Mouse (Mus musculus): Measurements from ENCODE around the gene Gm20532.

Gm20532 gene

DNA sequence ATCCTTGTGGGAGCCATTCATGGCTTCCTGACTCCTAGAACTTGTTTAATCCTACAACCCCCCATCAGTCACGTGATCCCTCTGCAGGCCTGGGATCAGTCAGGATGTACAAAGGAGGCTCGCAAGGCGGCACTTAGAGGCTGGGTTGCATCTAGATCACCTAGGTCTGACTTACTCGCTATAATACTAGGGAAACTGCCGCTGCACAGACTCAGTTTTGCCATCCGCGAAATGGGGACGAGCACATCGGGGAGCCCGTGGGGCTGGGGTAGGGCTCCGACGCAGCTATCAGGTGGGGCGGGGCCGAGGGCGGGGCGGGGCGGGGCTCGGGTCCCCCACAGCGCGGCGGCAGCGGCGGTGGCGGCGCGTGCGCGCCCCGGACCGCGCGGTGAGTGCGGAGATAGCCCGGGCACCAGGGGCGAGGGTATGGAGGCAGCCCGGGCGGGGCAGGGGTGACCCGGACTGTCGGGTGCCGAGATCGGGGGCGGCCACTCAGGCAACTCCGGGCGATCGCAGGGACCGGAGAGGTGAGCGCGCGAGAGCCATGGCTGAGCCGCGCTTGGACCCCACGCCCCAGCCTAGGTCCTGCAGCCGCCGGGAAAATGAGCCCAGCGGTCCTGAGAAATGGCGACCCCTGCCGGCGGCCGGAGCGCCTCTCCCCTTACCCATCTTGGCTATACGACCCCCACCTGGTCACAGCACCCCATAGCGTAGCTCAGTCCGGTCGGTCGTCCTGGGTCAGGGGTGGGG is at the start of gene Gm20532:
TSS of gene Gm20532 (plus strand) at position 346 of the 750 bp plus-strand sequence.
- DNase-seq (ENCODE audit: low spot score in 2 of 2), result peak in 1 of 2 experiments; percentile 42

DNA sequence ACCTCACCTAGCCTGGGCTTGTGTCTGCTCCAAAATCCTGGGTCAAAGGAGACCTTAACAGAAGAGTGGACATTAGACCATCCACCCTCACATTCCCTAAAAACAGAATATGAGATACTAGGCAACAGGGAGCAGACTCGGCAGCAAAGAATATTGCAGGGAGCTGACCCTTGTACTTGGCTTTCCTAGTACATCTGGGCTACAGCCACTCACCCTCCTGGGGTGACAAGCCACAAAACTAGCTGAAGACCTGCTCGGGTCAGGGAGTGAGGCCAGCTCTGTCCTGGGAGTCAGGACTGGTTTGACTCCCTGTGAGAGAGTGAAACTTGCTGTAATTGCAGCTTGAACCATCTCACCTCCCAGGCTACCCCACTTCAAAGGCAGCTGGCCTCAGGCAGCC is 46.9 kb upstream of the Gm20532 start:
- no peak for DNase-seq (ENCODE audit: low spot score in 2 of 2)

DNA sequence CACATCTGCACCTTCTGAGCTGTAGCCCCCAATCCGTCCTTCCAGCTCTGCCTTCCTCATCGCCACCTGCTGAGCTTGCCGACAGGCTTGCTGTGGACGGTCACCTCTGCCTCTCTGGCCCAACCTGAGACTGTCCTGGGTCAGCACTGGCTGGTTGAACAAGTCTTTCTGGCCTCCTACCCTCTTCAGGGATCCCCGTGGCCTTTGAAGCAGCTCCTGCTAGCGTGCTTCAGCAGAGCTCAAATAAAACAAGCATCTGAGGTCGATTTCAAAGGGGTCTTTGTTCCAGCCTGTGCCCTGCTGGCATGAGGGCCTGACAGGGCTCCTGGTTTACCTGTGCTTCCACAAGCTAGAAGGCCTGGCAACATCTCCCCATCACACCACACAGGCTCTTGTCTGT is 45.7 kb upstream of the Gm20532 start:
- no peak for DNase-seq (ENCODE audit: low spot score in 2 of 2)

DNA sequence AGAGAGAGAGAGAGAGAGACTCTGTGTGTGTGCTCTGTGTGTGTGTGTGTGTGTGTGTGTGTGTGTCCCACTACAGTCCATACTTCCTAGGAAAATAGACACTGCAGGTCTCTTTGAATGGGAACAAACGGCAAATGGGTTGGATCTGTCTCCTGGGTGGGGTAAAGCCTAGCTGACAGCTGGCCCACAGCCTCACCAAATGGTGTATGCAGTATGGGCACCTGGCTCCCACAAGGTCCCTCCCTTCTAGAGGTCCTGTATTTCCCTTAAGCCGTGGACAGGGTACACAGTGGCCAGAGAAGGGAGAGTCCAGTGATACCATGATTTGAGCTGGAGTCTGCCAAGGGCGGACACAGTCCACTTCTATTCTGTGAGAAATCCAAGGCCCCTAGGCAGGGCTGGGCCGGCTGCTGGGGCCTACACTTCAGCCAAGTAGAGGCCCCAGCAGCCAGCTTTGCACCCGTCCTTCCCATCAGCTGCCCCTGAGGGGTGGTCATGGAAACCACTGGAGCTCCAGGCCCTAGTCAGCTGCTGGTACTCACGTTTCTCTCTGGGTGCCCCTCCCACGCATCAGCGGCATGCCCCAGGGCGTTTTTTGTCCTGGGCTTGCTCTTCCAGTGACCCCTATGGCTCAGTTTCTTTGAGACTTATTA is 45.1 kb upstream of the Gm20532 start:
- DNase-seq (ENCODE audit: low spot score in 2 of 2), result no peak

DNA sequence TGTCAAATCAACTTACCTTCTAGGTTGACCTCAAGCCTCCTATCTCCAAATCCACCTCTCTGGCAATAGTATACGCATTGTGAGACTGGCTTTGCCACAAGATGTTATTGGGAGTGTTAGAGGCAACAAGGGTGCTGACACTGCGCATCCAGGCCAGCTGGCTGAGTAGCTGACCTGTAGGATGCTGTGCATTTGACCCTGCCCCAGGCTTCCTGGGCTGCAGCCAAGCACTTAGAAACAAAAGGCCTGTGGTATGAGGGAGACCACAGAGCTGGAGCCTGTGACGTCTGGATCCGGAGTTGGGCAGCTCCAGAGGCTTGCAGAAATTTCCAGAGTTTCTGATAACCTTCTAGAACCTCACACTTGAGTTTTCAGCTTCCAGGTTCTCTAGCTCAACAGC is 43.3 kb upstream of the Gm20532 start:
- no peak for DNase-seq (ENCODE audit: low spot score in 2 of 2)

DNA sequence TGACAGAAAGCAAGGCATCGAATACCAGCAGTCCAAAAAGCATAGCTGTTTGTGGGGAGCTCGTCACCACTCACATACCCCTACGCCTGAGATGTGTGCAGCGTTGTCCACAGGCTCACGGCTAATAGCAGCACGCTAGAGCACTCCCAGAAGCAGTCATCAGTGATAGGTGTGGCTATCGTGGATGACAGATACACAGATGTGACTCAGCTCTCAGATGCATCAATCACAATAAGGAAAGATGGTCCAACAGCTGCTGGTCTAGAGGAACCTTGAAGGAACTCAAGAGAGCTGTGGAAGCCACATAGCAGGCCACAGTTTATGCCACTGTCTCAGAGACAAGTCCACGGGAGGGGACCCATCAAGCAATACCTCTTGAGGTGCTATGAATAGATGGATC is 42.7 kb upstream of the Gm20532 start:
- no peak for DNase-seq (ENCODE audit: low spot score in 2 of 2)

DNA sequence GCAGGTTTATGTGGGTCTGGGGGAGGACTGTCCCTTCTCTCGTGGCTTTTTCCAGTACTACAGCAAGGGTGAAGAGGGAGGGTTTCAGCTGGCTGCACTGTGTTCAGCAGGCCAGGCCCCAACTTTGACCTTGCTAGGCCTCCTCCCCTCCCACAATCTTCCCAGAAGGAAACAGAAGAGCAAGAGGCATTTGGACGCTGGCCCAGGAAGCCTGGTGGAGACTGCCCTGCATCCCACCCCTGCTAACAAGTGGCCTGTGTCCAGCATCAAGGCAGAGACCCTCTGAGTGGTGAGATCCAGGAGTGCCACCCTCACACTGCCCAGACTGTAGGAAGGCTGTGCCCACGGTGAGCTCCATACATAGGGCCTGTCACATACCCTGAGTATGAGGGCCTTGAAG is 42.2 kb upstream of the Gm20532 start:
- peak in 1 of 2 experiments; percentile 24 for DNase-seq (ENCODE audit: low spot score in 2 of 2)

DNA sequence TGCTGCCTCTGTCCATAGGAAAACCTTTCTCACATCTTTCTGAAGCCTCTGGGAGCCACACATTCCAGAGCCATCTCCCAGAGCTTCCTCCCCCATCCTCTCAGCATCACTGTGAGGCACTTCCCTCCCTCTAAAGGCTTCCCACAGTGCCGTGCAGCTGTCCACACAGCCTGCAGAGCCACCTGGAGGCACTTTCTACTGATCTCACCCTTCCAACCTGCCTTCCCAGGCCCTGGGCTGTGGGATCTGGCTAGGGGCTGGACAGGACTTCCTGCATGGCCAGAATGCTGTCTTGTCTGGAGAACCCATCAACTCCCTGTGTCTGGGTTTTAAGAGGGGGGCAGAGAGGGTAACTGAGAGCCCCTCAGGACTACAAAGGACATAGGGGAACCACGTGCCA is 39.0 kb upstream of the Gm20532 start:
- no peak for DNase-seq (ENCODE audit: low spot score in 2 of 2)

DNA sequence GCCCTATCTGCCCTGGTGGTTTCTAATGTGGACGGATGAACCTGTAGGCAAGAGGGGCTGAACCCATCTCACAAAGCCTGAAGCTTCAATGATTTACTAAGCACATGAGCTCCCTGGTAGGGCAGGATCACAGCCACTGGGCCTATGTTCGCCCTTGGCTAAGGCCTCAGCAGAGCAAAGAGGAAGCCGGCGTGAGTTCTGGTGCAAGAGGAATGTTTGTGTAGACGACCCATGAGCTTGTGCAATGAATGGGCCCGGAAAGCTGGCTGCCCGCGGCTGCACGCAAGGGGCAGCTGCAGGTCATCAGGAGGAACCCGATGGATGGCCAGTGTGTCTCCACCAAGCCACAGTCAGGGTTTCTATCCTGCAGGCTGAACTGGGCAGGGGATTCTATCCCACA is 36.6 kb upstream of the Gm20532 start:
- peak in 1 of 2 experiments; percentile 35 for DNase-seq (ENCODE audit: low spot score in 2 of 2)

DNA sequence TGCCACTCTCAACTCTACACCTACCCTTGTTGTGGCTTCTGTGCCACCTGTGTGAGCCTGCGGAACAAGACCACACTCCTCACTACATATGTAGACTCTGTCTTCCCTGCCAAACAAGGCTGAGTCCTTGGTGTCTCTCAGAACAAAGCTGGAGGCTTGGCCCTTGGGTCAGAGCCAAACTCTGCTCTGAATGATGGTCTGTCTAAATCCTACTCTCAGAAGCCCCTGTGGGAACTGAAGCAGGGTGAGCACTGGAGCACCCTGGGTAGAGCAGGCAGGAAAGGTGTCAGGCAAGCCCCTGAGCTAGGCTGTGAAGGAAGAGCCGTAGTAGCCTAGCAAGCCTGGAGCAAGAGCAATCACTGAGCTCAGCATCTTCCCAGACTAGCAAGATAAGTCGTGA is 36.2 kb upstream of the Gm20532 start:
- DNase-seq (ENCODE audit: low spot score in 2 of 2), result no peak

DNA sequence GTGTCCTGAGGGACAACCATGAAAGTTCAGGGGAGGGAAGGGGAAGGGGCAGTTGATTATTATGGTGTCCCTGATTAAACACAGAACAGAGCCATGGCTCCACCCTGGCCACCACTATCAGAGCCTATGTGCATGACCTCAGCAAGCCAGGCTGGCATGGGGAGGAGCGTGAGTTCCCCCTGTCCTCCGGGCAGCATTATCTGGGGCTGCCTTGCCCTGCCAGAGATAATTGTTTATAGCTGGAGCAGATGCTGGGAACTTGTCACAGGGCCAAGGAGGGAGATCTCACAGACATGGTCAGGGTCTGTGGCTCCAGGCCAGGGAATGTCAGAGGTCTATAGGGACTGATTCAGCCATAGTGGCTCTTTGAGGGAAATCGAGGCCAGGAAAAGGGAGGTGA is 35.7 kb upstream of the Gm20532 start:
- no peak for DNase-seq (ENCODE audit: low spot score in 2 of 2)

DNA sequence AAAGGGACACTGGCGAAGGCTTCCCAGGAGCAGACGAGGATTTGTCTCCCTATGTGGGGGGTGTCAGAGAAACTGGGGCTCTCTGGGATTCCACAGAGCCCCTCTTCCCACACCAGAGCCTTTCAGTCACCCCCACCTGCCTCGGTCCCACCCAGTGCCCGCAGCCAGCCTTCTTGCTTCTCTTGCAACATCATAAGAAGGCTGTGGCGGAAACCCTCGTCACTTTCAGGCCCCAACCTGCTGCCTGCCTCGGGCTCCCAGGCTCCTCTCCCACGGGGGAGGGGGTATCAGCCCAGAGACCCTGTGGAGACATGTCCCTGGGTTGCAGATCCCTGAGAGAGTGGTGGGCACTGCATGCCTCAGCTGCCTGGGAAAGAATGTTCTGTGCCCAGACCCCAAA is 35.0 kb upstream of the Gm20532 start:
- DNase-seq (ENCODE audit: low spot score in 2 of 2), result no peak

DNA sequence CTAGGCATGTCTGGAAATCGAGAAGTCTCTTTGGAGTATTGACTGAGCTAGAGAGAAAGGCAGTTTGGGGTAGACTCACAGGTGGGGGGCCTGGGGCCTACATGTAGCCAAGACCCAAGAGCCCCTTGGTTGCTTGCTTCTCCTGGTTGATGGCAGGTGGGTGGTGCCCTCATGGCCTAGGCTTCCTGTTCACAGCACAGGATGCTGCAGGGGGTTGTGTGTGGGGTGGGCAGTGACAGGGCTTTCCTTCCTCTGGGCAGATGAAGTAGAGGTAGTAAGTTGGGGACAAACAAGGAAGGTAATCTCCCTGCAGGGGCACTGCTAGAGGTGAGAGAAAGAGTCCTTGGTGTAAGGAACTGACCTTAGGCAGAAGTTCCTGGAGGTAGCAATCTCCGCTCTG is 34.4 kb upstream of the Gm20532 start:
- DNase-seq (ENCODE audit: low spot score in 2 of 2), result peak in 1 of 2 experiments; percentile 32

DNA sequence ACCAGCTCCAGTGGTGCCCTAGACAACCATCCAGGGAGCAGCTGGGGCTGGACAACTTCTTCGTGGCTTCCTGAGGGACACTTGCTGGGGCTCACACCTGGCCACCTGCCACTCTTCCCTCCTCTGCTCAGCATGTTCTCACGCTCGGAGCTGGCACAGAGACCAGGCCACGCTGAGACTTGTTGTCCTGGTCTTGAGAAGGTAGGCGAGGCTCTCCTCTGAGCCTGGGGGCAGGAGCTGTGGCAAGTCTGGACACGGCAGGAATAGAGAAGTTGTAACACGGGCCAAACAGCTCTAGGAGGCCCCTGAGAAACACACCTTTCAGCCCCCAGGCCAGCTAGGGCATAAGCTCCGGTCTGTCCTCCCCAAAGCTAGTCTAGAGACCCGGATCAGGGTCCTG is 32.5 kb upstream of the Gm20532 start:
- no peak for DNase-seq (ENCODE audit: low spot score in 2 of 2)

DNA sequence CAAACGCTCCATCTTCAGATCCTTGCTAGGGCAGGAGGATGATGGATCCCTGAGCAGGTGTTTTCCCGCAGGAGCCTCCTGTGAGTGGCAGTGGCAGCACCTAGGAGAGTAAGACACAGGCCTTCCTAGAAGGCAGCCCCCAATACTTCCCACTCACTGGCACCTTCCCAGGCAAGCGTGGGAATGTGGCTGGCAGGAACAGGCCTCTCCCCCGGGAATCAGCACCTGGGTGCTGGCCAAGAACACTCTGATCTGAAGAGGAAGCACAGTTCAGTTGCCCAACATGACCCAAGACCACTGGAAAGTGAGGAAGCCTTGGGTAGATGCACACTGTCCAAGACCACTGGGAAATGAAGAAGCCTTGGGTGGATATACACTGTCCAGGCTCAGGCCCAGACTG is 31.4 kb upstream of the Gm20532 start:
- no peak for DNase-seq (ENCODE audit: low spot score in 2 of 2)

DNA sequence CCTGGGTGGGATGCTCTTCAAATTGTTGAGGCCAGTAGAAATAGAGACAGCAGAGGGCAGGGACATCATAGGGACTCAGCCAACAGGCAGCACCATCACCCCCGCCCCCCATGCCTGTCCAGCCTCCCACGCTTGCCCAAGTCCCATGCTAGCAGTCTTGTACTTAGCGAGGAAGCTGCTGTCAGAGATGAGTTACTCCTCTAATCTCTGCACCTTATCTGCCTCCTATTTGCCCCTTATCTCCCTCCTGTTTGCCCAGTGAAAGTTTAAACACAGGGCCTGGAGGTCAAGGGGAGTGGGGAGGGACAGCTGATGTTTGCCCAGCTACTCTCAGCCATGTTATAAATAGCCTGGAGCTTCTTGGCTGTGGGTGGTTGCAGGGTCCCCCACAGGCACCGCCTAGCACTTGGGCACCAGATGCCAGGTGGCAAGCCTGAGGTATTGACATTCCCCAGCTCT is 29.9 kb upstream of the Gm20532 start:
- DNase-seq (ENCODE audit: low spot score in 2 of 2), result no peak

DNA sequence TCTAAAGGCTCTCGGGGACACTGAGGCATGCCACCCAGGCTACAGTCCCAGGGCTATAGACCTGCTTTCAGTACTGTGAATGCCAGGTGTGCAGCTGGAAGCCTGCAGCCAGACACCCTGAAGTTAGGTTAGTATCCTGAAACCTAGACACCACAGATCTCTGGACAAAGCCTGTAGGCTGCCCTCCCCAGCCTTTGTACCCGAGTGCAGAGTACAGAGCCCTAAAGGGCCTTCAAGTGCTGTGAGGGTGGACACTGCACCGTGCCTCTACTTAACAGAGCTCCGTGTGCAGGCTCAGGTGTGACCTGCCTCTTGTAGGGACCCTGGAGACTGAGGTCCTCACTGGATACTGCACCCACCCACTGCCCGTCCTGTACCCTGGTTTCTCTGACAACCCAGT is 25.9 kb upstream of the Gm20532 start:
- no peak for DNase-seq (ENCODE audit: low spot score in 2 of 2)

DNA sequence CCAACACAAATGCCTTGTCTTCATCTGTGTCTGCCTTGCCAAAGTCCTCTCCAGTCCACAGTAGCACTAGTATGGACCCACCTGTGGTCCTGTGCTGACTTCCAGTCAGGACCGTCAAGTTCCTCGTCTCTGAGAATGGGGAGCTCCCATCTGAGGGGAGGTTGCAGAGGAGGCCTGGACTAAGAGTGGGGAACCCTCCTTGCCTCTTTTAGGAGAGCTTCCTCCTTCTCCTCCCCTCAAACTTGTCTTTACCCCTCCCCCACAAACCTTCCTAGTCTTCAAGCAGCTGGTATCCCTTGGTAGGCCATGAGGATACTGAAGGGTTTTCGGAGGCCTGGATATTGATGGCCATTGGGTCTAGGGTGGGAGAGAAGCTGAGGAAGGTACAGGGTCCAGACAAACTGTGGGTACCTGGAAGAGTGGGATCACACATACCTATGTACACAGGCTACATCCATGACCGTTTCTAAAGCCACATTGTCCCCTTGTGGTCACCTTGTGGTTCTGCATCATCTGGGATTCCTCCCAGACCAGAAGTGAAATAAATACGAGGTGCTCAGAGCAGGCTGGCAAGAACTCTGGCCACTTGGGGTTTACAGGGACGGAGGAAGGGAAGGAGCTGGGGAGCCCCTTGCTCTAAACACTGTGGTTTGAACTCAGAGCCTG is 25.0 kb upstream of the Gm20532 start:
- DNase-seq (ENCODE audit: low spot score in 2 of 2), result no peak

DNA sequence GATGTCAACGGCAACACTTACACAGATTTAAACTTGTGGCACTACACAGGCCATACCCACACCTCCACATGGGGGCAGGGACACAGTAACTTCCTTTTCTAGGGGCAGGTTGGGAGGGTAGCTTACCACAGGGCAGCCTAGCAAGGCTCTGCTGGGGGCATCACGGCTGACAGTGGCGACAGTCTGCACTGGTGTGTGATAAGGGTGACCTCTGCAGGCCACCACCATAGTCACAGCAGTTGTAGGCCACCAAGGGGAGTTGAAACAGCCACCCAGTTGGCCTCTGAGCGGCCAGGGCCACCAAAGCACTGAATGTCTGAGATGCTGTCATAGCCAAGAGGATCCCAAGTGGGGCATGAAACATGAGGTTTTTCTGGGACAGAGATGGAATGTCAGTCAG is 20.2 kb upstream of the Gm20532 start:
- DNase-seq (ENCODE audit: low spot score in 2 of 2), result peak; percentile 69 to 76

DNA sequence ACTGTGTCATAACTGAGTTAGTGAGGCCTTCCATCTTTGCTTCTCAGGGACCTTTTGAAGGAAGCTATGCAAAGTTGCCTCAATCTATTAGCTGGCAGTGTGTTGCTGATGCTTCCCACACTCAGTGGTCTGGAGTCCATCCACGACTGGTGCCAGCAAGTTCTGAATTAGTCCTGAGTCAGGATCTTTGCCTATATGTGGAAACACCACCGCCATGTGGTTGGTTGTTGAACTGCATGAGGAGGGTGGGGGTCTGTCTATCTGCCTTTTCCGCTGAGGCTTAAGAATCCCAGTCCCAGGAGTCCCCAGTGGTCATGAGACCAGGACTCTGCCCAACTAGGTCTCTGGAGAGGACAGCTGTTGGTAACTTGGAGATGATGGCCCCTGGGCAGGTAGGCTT is 16.4 kb upstream of the Gm20532 start:
- DNase-seq (ENCODE audit: low spot score in 2 of 2), result no peak

DNA sequence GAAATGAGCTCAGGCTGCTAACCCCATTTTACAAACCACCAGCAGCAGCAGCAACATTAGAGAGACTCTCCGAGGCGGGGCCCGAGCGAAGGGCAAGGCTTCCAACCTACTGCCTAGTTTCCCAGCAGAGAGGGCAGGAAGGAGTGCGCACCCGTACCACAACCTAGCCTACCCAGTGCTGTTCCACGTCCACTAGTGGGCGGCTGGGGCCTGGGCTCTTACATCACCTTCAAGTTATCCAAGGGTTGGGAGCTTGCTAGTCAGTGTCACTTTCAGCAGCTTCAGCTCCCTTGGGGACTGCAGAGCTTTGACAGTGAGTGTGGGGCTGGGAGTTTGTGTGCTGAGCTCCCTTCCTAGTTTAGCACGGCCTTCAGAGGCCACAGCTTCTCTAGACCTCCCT is 15.0 kb upstream of the Gm20532 start:
- no peak for DNase-seq (ENCODE audit: low spot score in 2 of 2)

DNA sequence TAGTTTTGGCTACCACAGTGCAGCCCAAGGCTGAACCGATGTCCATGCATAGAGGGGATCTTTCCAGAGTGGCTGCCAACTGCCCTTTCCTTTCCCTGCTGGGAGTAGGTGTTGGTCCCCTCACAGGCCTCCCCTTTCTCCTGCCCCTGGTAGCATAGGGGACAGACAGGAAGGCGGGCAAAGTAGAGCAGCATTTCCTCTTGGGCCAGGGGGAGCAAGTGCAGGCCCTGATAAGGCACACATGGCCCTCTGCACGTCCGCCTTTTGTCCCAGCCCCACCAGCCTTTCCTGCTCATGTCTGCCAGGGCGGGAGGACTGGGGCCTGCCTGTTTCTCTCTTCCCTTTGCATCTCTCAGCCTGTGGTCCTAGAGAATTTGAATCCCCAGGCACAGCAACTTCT is 14.6 kb upstream of the Gm20532 start:
- DNase-seq (ENCODE audit: low spot score in 2 of 2), result peak in 1 of 2 experiments; percentile 19

DNA sequence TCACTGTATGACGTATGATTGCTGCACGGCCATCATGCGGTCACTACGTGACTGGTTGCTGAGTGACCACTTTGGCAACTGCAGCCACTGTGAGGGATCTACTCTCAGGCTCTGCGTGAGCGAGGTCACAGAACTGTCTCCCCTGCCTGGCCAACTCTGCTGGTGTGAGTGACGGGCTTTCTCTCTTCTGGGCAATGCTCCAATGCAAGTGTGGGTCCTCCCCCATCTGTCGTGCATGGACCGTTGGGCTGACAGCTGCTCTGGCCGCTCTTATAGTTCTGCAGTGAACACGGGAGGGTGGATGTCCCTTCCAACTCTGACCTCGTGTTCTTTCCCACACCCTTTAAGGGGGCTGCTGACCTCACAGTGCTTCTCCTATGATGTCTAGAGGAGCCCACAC is 13.0 kb upstream of the Gm20532 start:
- peak; percentile 21 for DNase-seq (ENCODE audit: low spot score in 2 of 2)

Measured in spleen, postnatal 36 days (tissue).